Mouse (Mus musculus): ENCODE measurements around the gene Stat2. TPM values are rescaled to one million over a fixed set of nuclear protein-coding genes. Genes with fewer than 3 reads are reported as not detected.

The Stat2 gene
- polyA plus RNA-seq, 1 experiment from 2014 or later, result 83.8 TPM

GRCm38 (mm10) chr10:128298243-128298642, 27.9 kb downstream of the Stat2 start:
- Histone ChIP-seq H3K27ac (peak overlapping the region; percentile 37; the same call in 1 of the 2 replicates), H3K4me3 (ENCODE audit: inconsistent target) (no peak overlapping the region), H3K79me2 (ENCODE audit: inconsistent target) (no peaks in the 10 kb centered on the region), H3K36me3 (ENCODE audit: inconsistent target) (no peaks in the 10 kb centered on the region)
- 3% methylated on average over 6 of the region's 6 CpGs for WGBS (ENCODE audit: missing documents)

GRCm38 (mm10) chr10:128298702-128299171, 28.4 kb downstream of the Stat2 start, which contains the start of gene Il23a:
Il23a (minus strand) TSS chr10:128298752.
- no peaks in the 10 kb centered on the region for H3K79me2 ChIP-seq (ENCODE audit: inconsistent target)
- peak within 1 kb of the TSS; percentile 37; the same call in 1 of the 2 replicates for H3K27ac ChIP-seq
- 47% methylated on average over 11 of the region's 11 CpGs for WGBS (ENCODE audit: missing documents)

GRCm38 (mm10) chr10:128302357-128302756, 32.0 kb downstream of the Stat2 start:
- 25% methylated on average over 3 of the region's 3 CpGs for WGBS (ENCODE audit: missing documents)
- H3K4me3 ChIP-seq (ENCODE audit: inconsistent target), result peak overlapping the region; percentile 87
- H3K36me3 ChIP-seq (ENCODE audit: inconsistent target), result no peaks in the 10 kb centered on the region
- peak overlapping the region; percentile 94 for H3K27ac ChIP-seq
- no peaks in the 10 kb centered on the region for H3K79me2 ChIP-seq (ENCODE audit: inconsistent target)

More at GRCm38 (mm10) chr10:128298702-128299171, 28.4 kb downstream of the Stat2 start, which contains the start of gene Il23a:
- Histone ChIP-seq H3K36me3 (ENCODE audit: inconsistent target) (no peaks in the 10 kb centered on the region), H3K4me3 (ENCODE audit: inconsistent target) (no peak within 1 kb of the TSS)

GRCm38 (mm10) chr10:128302785-128303125, 32.4 kb downstream of the Stat2 start:
- H3K36me3 ChIP-seq (ENCODE audit: inconsistent target), result no peaks in the 10 kb centered on the region
- H3K4me3 ChIP-seq (ENCODE audit: inconsistent target), result peak overlapping the region; percentile 87
- H3K27ac ChIP-seq, result peak overlapping the region; percentile 94
- no peaks in the 10 kb centered on the region for H3K79me2 ChIP-seq (ENCODE audit: inconsistent target)
- 0% methylated on average over 9 of the region's 9 CpGs for WGBS (ENCODE audit: missing documents)

GRCm38 (mm10) chr10:128303126-128304021, 33.0 kb downstream of the Stat2 start, which contains the start of gene Pan2:
Pan2 (plus strand) TSS chr10:128303335.
- 2% methylated on average over 37 of the region's 37 CpGs for WGBS (ENCODE audit: missing documents)
- H3K27ac ChIP-seq, result peak within 1 kb of the TSS; percentile 94

GRCm38 (mm10) chr10:128309654-128310053, 39.3 kb downstream of the Stat2 start:
- 89% methylated on average over 7 of the region's 7 CpGs for WGBS (ENCODE audit: missing documents)
- Histone ChIP-seq H3K79me2 (ENCODE audit: inconsistent target) (no peaks in the 10 kb centered on the region), H3K4me3 (ENCODE audit: inconsistent target) (no peak overlapping the region), H3K27ac (no peak overlapping the region), H3K36me3 (ENCODE audit: inconsistent target) (peaks cover 16% of the 10 kb centered on the region; the same call in 1 of the 2 replicates)

More at GRCm38 (mm10) chr10:128303126-128304021, 33.0 kb downstream of the Stat2 start, which contains the start of gene Pan2:
- no peaks in the 10 kb centered on the region for H3K36me3 ChIP-seq (ENCODE audit: inconsistent target)
- H3K4me3 ChIP-seq (ENCODE audit: inconsistent target), result peak within 1 kb of the TSS; percentile 87
- H3K79me2 ChIP-seq (ENCODE audit: inconsistent target), result no peaks in the 10 kb centered on the region

- WGBS (ENCODE audit: missing documents), result 93% methylated on average over 11 of the region's 11 CpGs
- Histone ChIP-seq H3K36me3 (ENCODE audit: inconsistent target) (peaks cover 19% of the 10 kb centered on the region; the same call in 1 of the 2 replicates), H3K27ac (no peak overlapping the region), H3K4me3 (ENCODE audit: inconsistent target) (no peak overlapping the region), H3K79me2 (ENCODE audit: inconsistent target) (no peaks in the 10 kb centered on the region)
These were observed 39.8 kb downstream of the Stat2 start for GRCm38 (mm10) chr10:128310177-128310576.

- Histone ChIP-seq H3K79me2 (ENCODE audit: inconsistent target) (no peaks in the 10 kb centered on the region), H3K27ac (no peak overlapping the region), H3K4me3 (ENCODE audit: inconsistent target) (no peak overlapping the region), H3K36me3 (ENCODE audit: inconsistent target) (peaks cover 26% of the 10 kb centered on the region; the same call in 1 of the 2 replicates)
- 52% methylated on average over 4 of the region's 4 CpGs for WGBS (ENCODE audit: missing documents)
These were observed 40.5 kb downstream of the Stat2 start for GRCm38 (mm10) chr10:128310902-128311301.

GRCm38 (mm10) chr10:128315578-128315977, 45.2 kb downstream of the Stat2 start:
- H3K4me3 ChIP-seq (ENCODE audit: inconsistent target), result no peak overlapping the region
- no peak overlapping the region for H3K27ac ChIP-seq
- no peaks in the 10 kb centered on the region for H3K79me2 ChIP-seq (ENCODE audit: inconsistent target)
- H3K36me3 ChIP-seq (ENCODE audit: inconsistent target), result peaks cover 40% of the 10 kb centered on the region; the same call in 1 of the 2 replicates
- WGBS (ENCODE audit: missing documents), result 98% methylated on average over 8 of the region's 8 CpGs

- Histone ChIP-seq H3K4me3 (ENCODE audit: inconsistent target) (peak overlapping the region; percentile 90), H3K36me3 (ENCODE audit: inconsistent target) (peaks cover 33% of the 10 kb centered on the region), H3K27ac (peak overlapping the region; percentile 89; the same call in 1 of the 2 replicates), H3K79me2 (ENCODE audit: inconsistent target) (peaks cover 19% of the 10 kb centered on the region; the same call in 1 of the 2 replicates)
- 62% methylated on average over 12 of the region's 12 CpGs for WGBS (ENCODE audit: missing documents)
These were observed 51.3 kb downstream of the Stat2 start for GRCm38 (mm10) chr10:128321641-128322040.

- peaks cover 19% of the 10 kb centered on the region; the same call in 1 of the 2 replicates for H3K79me2 ChIP-seq (ENCODE audit: inconsistent target)
- peaks cover 38% of the 10 kb centered on the region for H3K36me3 ChIP-seq (ENCODE audit: inconsistent target)
- peak within 1 kb of the TSS; percentile 90 for H3K4me3 ChIP-seq (ENCODE audit: inconsistent target)
- peak within 1 kb of the TSS; percentile 89 for H3K27ac ChIP-seq
- WGBS (ENCODE audit: missing documents), result 0% methylated on average over 40 of the region's 40 CpGs
These were observed 52.1 kb downstream of the Stat2 start, which contains the start of gene Cnpy2 for GRCm38 (mm10) chr10:128322141-128323108. Cnpy2 (plus strand) TSS chr10:128322459.

- Histone ChIP-seq H3K36me3 (ENCODE audit: inconsistent target) (peaks cover 34% of the 10 kb centered on the region), H3K27ac (peak overlapping the region; percentile 89)
These were observed 53.2 kb downstream of the Stat2 start for GRCm38 (mm10) chr10:128323516-128323915.

GRCm38 (mm10) chr10:128326825-128327224, 56.5 kb downstream of the Stat2 start:
- Histone ChIP-seq H3K4me3 (ENCODE audit: inconsistent target) (no peak overlapping the region), H3K79me2 (ENCODE audit: inconsistent target) (peaks cover 19% of the 10 kb centered on the region; the same call in 1 of the 2 replicates), H3K36me3 (ENCODE audit: inconsistent target) (peaks cover 23% of the 10 kb centered on the region), H3K27ac (no peak overlapping the region)
- 90% methylated on average over 7 of the region's 8 CpGs for WGBS (ENCODE audit: missing documents)

More at GRCm38 (mm10) chr10:128323516-128323915, 53.2 kb downstream of the Stat2 start:
- H3K4me3 ChIP-seq (ENCODE audit: inconsistent target), result peak overlapping the region; percentile 90
- peaks cover 19% of the 10 kb centered on the region; the same call in 1 of the 2 replicates for H3K79me2 ChIP-seq (ENCODE audit: inconsistent target)
- WGBS (ENCODE audit: missing documents), result 39% methylated on average over 8 of the region's 8 CpGs

GRCm38 (mm10) chr10:128327610-128328009, 57.3 kb downstream of the Stat2 start:
- Histone ChIP-seq H3K4me3 (ENCODE audit: inconsistent target) (no peak overlapping the region), H3K27ac (no peak overlapping the region), H3K36me3 (ENCODE audit: inconsistent target) (peaks cover 23% of the 10 kb centered on the region), H3K79me2 (ENCODE audit: inconsistent target) (peaks cover 19% of the 10 kb centered on the region; the same call in 1 of the 2 replicates)
- 85% methylated on average over 10 of the region's 10 CpGs for WGBS (ENCODE audit: missing documents)
